In the genomic region with DNA sequence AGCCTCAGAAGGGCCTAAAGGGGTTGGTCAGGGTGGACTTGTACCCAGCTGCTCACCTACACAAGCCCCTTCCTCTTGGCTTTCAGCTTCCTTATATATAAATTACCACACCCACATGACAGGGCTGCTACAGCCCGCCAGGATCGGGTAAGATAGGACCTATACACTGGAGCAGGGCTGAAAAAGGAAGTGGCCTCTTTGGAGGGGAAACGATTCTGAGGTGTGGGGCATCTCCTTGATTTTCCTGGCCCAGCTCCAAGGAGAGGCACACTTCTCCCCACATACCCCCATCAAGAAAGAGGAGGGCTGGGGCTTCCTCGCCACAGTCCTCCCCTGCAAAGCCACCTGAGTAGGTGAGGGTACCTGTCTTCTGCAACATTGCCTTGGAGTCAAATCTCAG, we compare ENCODE assay signal across 8 mouse cellular contexts. TPM values are rescaled to one million over a fixed set of nuclear protein-coding genes. Genes with fewer than 3 reads are reported as not detected.
DNase-seq lines count a peak whose midpoint lies in the region; ATAC-seq lines count a peak whose summit lies in the region.

No protein-coding gene starts in this region.

- peak overlapping the region; percentile 63 for H3K4me3 ChIP-seq in heart, embryonic 11.5 days (ENCODE audit: low read depth, low read length)
- H3K4me3 ChIP-seq in hindbrain, embryonic 12.5 days, result peak overlapping the region; percentile 45
- H3K4me3 ChIP-seq in midbrain, embryonic 11.5 days (ENCODE audit: low read depth, low read length), result peak overlapping the region; percentile 50

- H3K27me3 ChIP-seq in heart, embryonic 11.5 days (ENCODE audit: control insufficient read depth, insufficient read depth, low read length), result no peaks in the 10 kb centered on the region
- H3K27me3 ChIP-seq in hindbrain, embryonic 12.5 days, result peaks cover 23% of the 10 kb centered on the region
- H3K27me3 ChIP-seq in midbrain, embryonic 11.5 days (ENCODE audit: control insufficient read depth, insufficient read depth, low read length), result peaks cover 16% of the 10 kb centered on the region

- whole genome bisulfite sequencing in heart, embryonic 11.5 days (ENCODE audit: insufficient replicate concordance), result 35% methylated on average over 4 of the region's 4 CpGs
- 44% methylated on average over 4 of the region's 4 CpGs for WGBS in hindbrain, embryonic 12.5 days
- WGBS in midbrain, embryonic 11.5 days, result 63% methylated on average over 4 of the region's 4 CpGs

- no peak for DNase-seq in heart, adult 8-10 months (ENCODE audit: low spot score)
- DNase-seq in MEL-GATA-1-ER (ENCODE audit: extremely low read depth, low read depth), result peak; percentile 82
- no peak for DNase-seq in midbrain, embryonic 11.5 days (ENCODE audit: low spot score, missing footprints)
- DNase-seq in urinary bladder, postnatal 36 days (ENCODE audit: low spot score in 2 of 2), result no peak
- DNase-seq in embryo, embryonic 11 days, result no peak
- DNase-seq in ovary, postnatal 36 days (ENCODE audit: low spot score), result no peak

- ATAC-seq in heart, embryonic 11.5 days (replicated peaks; ENCODE audit: insufficient number of reproducible peaks, low FRiP score, low TSS enrichment), result no peak
- ATAC-seq in hindbrain, embryonic 12.5 days (ENCODE audit: low FRiP score), result no peak
- 0 out of 2 replicates have a peak, but pooled peaks have one; percentile 3 for ATAC-seq in midbrain, embryonic 11.5 days (ENCODE audit: low FRiP score)

- no peak overlapping the region for H3K27ac ChIP-seq in heart, embryonic 11.5 days (ENCODE audit: low read depth, low read length)
- H3K27ac ChIP-seq in hindbrain, embryonic 12.5 days, result no peak overlapping the region
- no peak overlapping the region for H3K27ac ChIP-seq in midbrain, embryonic 11.5 days (ENCODE audit: low read depth, low read length)

- peaks cover 34% of the 10 kb centered on the region for H3K4me1 ChIP-seq in heart, embryonic 11.5 days (ENCODE audit: control insufficient read depth, insufficient read depth, low read length)
- peaks cover 30% of the 10 kb centered on the region for H3K4me1 ChIP-seq in hindbrain, embryonic 12.5 days
- H3K4me1 ChIP-seq in midbrain, embryonic 11.5 days (ENCODE audit: control insufficient read depth, insufficient read depth, low read length), result peaks cover 10% of the 10 kb centered on the region; the same call in 1 of the 2 replicates

- peaks cover 8% of the 10 kb centered on the region for H3K36me3 ChIP-seq in heart, embryonic 11.5 days (ENCODE audit: control insufficient read depth, insufficient read depth, low read length)
- peaks cover 23% of the 10 kb centered on the region for H3K36me3 ChIP-seq in hindbrain, embryonic 12.5 days
- peaks cover 10% of the 10 kb centered on the region for H3K36me3 ChIP-seq in midbrain, embryonic 11.5 days (ENCODE audit: control insufficient read depth, insufficient read depth, low read length)

- no peaks in the 10 kb centered on the region for H3K9me3 ChIP-seq in heart, embryonic 11.5 days (replicated peaks; ENCODE audit: control insufficient read depth, low read length)
- H3K9me3 ChIP-seq in hindbrain, embryonic 12.5 days (replicated peaks), result no peaks in the 10 kb centered on the region
- H3K9me3 ChIP-seq in midbrain, embryonic 11.5 days (ENCODE audit: control insufficient read depth, low read length), result no peaks in the 10 kb centered on the region

- peak overlapping the region; percentile 83 for H3K4me2 ChIP-seq in heart, embryonic 11.5 days
- H3K4me2 ChIP-seq in hindbrain, embryonic 12.5 days (replicated peaks), result peak overlapping the region; percentile 62
- peak overlapping the region; percentile 47 for H3K4me2 ChIP-seq in midbrain, embryonic 11.5 days

- peak overlapping the region; percentile 74 for H3K9ac ChIP-seq in heart, embryonic 11.5 days (ENCODE audit: low read depth, low read length)
- peak overlapping the region; percentile 63 for H3K9ac ChIP-seq in hindbrain, embryonic 12.5 days
- H3K9ac ChIP-seq in midbrain, embryonic 11.5 days (ENCODE audit: low read length), result peak overlapping the region; percentile 70; the same call in 1 of the 2 replicates

RNA-seq across cellular contexts. Expression of gene Naga, which starts 0.8 kb away (rescaled TPM):
- 33.4 and 38.7 TPM in 2 replicates for polyA plus RNA-seq in heart, embryonic 11.5 days (2014; fragmentation: Nextera tagmentation; extraction: Ambion mirVana)
- 10 to 100 TPM; 27.1 to 32.1 (median 29.9) TPM for total RNA-seq in heart, adult 8-10 months (2022)
- 26.7 and 29.7 TPM in 2 replicates for polyA plus RNA-seq in hindbrain, embryonic 12.5 days (2016; fragmentation: Nextera tagmentation; extraction: Ambion mirVana)
- 20.6 and 21.6 TPM in 2 replicates for polyA plus RNA-seq in midbrain, embryonic 11.5 days (2014; fragmentation: Nextera tagmentation; extraction: Ambion mirVana)

RNA-seq across cellular contexts. Expression of gene Pheta2, which starts 0.9 kb away (rescaled TPM):
- 10.0 and 11.3 TPM in 2 replicates for polyA plus RNA-seq in heart, embryonic 11.5 days (2014; fragmentation: Nextera tagmentation; extraction: Ambion mirVana)
- under 1 TPM; 0.44 to 0.57 (median 0.48) TPM for total RNA-seq in heart, adult 8-10 months (2022)
- 5.3 and 6.2 TPM in 2 replicates for polyA plus RNA-seq in hindbrain, embryonic 12.5 days (2016; fragmentation: Nextera tagmentation; extraction: Ambion mirVana)
- 3.4 and 4.3 TPM in 2 replicates for polyA plus RNA-seq in midbrain, embryonic 11.5 days (2014; fragmentation: Nextera tagmentation; extraction: Ambion mirVana)

RNA-seq across cellular contexts. Expression of gene Smdt1, which starts 0.9 kb away (rescaled TPM):
- polyA plus RNA-seq in heart, embryonic 11.5 days (2014; fragmentation: Nextera tagmentation; extraction: Ambion mirVana), result 320 and 330 TPM in 2 replicates
- 100 to 1,000 TPM; 190 to 214 (median 204) TPM for total RNA-seq in heart, adult 8-10 months (2022)
- polyA plus RNA-seq in hindbrain, embryonic 12.5 days (2016; fragmentation: Nextera tagmentation; extraction: Ambion mirVana), result 250 and 259 TPM in 2 replicates
- 253 and 268 TPM in 2 replicates for polyA plus RNA-seq in midbrain, embryonic 11.5 days (2014; fragmentation: Nextera tagmentation; extraction: Ambion mirVana)

RNA-seq across cellular contexts. Expression of gene Ndufa6, which starts 16.2 kb away (rescaled TPM):
- polyA plus RNA-seq in heart, embryonic 11.5 days (2014; fragmentation: Nextera tagmentation; extraction: Ambion mirVana), result 462 and 487 TPM in 2 replicates
- 100 to 1,000 TPM; 658 to 797 (median 740) TPM for total RNA-seq in heart, adult 8-10 months (2022)
- 266 and 295 TPM in 2 replicates for polyA plus RNA-seq in hindbrain, embryonic 12.5 days (2016; fragmentation: Nextera tagmentation; extraction: Ambion mirVana)
- polyA plus RNA-seq in midbrain, embryonic 11.5 days (2014; fragmentation: Nextera tagmentation; extraction: Ambion mirVana), result 290 and 293 TPM in 2 replicates

RNA-seq across cellular contexts. Expression of gene Wbp2nl, which starts 39.1 kb away (rescaled TPM):
- 0.40 and 0.56 TPM in 2 replicates for polyA plus RNA-seq in heart, embryonic 11.5 days (2014; fragmentation: Nextera tagmentation; extraction: Ambion mirVana)
- total RNA-seq in heart, adult 8-10 months (2022), result not detected
- polyA plus RNA-seq in hindbrain, embryonic 12.5 days (2016; fragmentation: Nextera tagmentation; extraction: Ambion mirVana), result not detected in 2 replicates
- polyA plus RNA-seq in midbrain, embryonic 11.5 days (2014; fragmentation: Nextera tagmentation; extraction: Ambion mirVana), result 0.11 TPM in 1 of 2 replicates, not detected in the other
